Mouse (Mus musculus) gastrocnemius, postnatal 36 days (tissue): ENCODE data around the gene Zfp672. TPM values are rescaled to one million over a fixed set of nuclear protein-coding genes. Genes with fewer than 3 reads are reported as not detected.

Experiments
- DNase-seq, 2 experiments: peaks; one replicate each; pipeline ENCODE4 v3.0.0; 2022
- intact Hi-C: fragments of 180-260 bp; cut with DNase I; formaldehyde crosslinking; loops from one replicate; pipeline ENCODE4 v1.15.1; 2025
- total RNA-seq, 2 experiments: library from RNA; stranded (reverse); gene quantifications; 2 replicates each; pipeline ENCODE4 v1.2.3; 2021

The Zfp672 gene
- total RNA-seq, 2 experiments from 2014 or later: 36.7 to 41.7 TPM

GRCm38 (mm10) chr11:58297396-58297795 is 32.7 kb downstream of the Zfp672 start:
- DNase-seq: no peak
- intact Hi-C loops: no loop called here

DNA sequence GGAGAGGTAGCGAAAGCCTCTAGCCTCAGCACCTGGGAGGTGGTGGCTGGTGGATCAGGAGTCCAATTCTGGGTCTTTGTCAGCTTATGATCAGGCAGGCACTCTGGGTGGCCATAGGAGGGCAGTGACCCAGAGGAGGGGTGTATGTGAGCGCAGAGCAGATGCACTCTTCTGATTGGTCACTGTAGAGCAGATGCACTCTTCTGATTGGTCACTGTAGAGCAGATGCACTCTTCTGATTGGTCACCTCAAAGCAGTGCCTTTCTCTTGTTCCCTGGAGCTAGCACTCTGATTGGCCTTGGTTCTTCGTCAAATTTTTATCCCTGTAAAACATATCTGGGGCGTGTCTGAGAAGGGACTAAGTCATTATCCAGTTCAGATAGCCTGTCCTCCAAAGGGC is 37.3 kb downstream of the Zfp672 start:
- no peak for DNase-seq
- intact Hi-C loops: no loop called here

- DNase-seq: no peak
- intact Hi-C loops: no loop called here
These were observed 39.3 kb downstream of the Zfp672 start for GRCm38 (mm10) chr11:58290812-58291211.

DNA sequence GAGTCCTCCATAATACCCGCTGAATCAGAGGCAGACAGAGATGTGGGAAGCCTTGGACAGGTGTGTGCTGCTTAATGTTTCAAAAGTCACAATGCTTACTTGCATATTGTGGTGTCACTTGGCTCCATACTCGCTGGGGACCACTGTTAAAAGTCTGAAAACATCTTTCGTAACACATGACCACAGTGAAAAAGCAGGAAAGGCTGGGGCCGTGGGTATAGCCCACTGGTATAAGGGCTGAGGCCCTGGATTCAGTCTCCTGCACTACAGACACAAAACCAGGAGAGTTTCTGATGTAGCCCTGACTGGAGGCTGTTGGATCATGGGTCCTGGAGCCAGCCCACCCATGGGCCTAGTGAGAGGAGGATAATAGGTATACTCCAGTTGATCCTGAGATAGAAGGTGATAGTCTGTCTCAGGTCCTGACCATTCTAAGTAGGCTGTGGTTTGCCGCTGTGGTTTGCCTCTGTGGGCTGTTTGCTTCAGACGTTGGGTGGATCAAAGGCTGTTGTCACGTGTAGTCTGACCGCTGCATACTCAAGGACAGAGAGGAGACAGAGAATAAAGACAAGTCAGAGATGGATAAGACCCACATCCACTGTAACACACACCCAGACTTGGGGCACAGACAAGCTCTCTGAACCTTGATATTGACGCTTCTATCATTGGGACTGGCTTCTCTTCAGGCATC is 40.0 kb downstream of the Zfp672 start:
- intact Hi-C loops: no loop called here
- no peak for DNase-seq

DNA sequence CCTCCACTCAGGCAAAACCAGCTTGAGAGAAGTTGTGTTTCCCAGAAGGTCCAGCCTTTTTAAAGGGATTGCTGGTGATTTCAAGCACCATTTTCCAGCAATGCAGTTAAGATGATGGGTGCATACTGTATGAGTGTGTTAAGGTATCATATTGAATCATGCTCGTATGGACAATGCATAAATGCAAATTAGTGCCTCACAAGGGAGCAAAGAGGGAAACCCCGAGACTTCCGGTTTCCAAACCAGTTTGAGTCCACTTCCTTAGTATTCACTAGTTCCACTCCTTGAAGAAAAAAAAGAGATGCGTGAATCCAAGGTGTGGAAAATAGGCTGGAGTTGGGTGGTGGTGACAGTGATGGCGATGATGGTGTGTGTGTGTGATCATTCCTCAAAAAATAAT is 47.6 kb downstream of the Zfp672 start:
- DNase-seq: no peak
- intact Hi-C loops: no loop called here

GRCm38 (mm10) chr11:58281970-58282496 is 48.1 kb downstream of the Zfp672 start:
- intact Hi-C loops: no loop called here
- no peak for DNase-seq

GRCm38 (mm10) chr11:58275756-58276155 is 54.4 kb downstream of the Zfp672 start:
- no peak for DNase-seq
- intact Hi-C loops: no loop called here

DNA sequence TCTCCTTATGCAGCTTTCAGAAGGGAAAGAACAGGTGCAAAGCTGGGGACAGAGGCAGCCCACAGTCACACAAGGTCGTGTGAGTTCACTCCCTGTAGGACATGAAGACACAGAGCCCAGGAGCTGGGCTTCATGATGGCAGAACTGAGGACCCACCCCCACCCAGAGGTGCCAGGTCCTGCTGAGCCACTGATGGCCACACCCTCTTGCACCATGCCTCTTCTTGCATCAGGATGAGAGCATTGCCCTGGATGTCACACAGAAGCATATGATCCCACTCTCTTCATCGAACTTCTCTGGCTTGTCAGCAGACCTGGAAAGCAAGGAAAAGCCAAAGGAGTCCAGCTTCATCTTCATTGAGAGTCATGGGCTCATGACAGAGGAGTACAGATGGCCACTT is 55.6 kb downstream of the Zfp672 start, which contains the start of gene 4930438A08Rik:
Gene 4930438A08Rik, plus strand, starts transcription at position 228 of the 400 bp plus-strand sequence.
- intact Hi-C loops: no loop called here
- DNase-seq: no peak

DNA sequence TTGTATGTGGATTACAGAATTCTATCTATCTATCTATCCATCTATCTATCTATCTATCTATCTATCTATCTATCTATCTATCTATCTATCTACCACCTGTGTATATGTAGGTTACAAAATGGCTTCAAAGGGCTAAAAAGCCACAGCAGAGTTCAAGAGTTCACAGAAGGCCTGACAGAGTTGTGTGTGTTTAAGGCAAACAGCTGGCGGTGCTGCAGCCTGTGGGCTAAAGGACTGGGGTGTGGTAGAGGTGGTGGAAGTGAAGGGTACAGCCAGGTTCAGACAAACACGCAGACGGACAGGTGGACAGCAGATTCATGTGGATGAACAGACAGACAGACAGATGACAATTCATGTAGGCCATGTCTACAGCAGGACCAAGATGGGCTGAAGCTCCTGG is 61.9 kb downstream of the Zfp672 start:
- no peak for DNase-seq
- intact Hi-C loops: no loop called here

Other genes starting within 250 kb of the Zfp672 start
- not detected for gene Gm12248, start 237.2 kb downstream of the Zfp672 start, total RNA-seq
- 10 to 100 TPM; 27.0 to 31.4 TPM for gene Cnot8, start 226.2 kb downstream of the Zfp672 start, total RNA-seq
- 1 to 10 TPM; 8.9 to 9.3 TPM for gene Gemin5, start 161.8 kb downstream of the Zfp672 start, total RNA-seq
- 10 to 100 TPM; 35.5 to 39.1 TPM for gene Mrpl22, start 158.7 kb downstream of the Zfp672 start, total RNA-seq
- gene Igtp, start 130.8 kb downstream of the Zfp672 start, total RNA-seq: 1 to 10 TPM; 3.7 to 6.7 TPM
- 1 to 10 TPM; 6.0 to 7.9 TPM for gene Irgm2, start 130.7 kb downstream of the Zfp672 start, total RNA-seq
- gene 4930438A08Rik, start 55.5 kb downstream of the Zfp672 start, total RNA-seq: not detected
- 1 to 10 TPM; 3.4 to 4.0 TPM for gene Zfp692, start 23.3 kb downstream of the Zfp672 start, total RNA-seq
- 10 to 100 TPM; 26.1 to 27.9 TPM for gene Sh3bp5l, start 385 bp upstream of the Zfp672 start, total RNA-seq
- gene Lypd8, start 48.7 kb upstream of the Zfp672 start, total RNA-seq: not detected
- gene 1810065E05Rik, start 90.8 kb upstream of the Zfp672 start, total RNA-seq: not detected
- not detected for gene Gm12253, start 102.2 kb upstream of the Zfp672 start, total RNA-seq
- not detected for gene Lypd9, start 122.6 kb upstream of the Zfp672 start, total RNA-seq
- gene Olfr30, start 131.9 kb upstream of the Zfp672 start, total RNA-seq: not detected
- gene Olfr332, start 162.2 kb upstream of the Zfp672 start, total RNA-seq: not detected
- gene Olfr331, start 172.2 kb upstream of the Zfp672 start, total RNA-seq: not detected
- not detected for gene Olfr330, start 204.5 kb upstream of the Zfp672 start, total RNA-seq
- gene Olfr329-ps, start 216.1 kb upstream of the Zfp672 start, total RNA-seq: not detected
- not detected for gene Olfr328, start 225.3 kb upstream of the Zfp672 start, total RNA-seq
- gene Olfr224, start 240.2 kb upstream of the Zfp672 start, total RNA-seq: not detected
- not detected for gene Olfr325, start 247.4 kb upstream of the Zfp672 start, total RNA-seq